Mouse (Mus musculus) cerebellum, postnatal 14 days (tissue): ENCODE measurements around the gene Ccdc142.

Experiments
- DNase-seq, 2 experiments: peaks; one replicate each; pipeline ENCODE4 v3.0.0; 2021; ENCODE audit warnings: mixed read lengths in 2 of 2

Gene Ccdc142

GRCm38 (mm10) chr6:83101316-83101687, at the start of gene Ccdc142, which contains the start of gene Gm42688:
Ccdc142 (plus strand) TSS chr6:83101601.
Gm42688 (plus strand) TSS chr6:83101617.
- peak; percentile 92 for DNase-seq

- peak; percentile 40 to 55 for DNase-seq
Measured at GRCm38 (mm10) chr6:83053136-83053960, 48.1 kb upstream of the Ccdc142 start.

GRCm38 (mm10) chr6:83054074-83054851, 47.1 kb upstream of the Ccdc142 start, which contains the start of gene Aup1:
Aup1 (plus strand) TSS chr6:83054521.
- peak; percentile 96 to 97 for DNase-seq

- peak in 1 of 2 experiments; percentile 62 for DNase-seq
Measured at GRCm38 (mm10) chr6:83054871-83055431, 46.5 kb upstream of the Ccdc142 start, which contains the start of gene Htra2. Htra2 (minus strand) TSS chr6:83055273.

- peak in 1 of 2 experiments; percentile 19 for DNase-seq
Measured at GRCm38 (mm10) chr6:83057790-83058189, 43.6 kb upstream of the Ccdc142 start, which contains the start of gene Dqx1. Dqx1 (plus strand) TSS chr6:83057844.

- DNase-seq = no peak
Measured at GRCm38 (mm10) chr6:83058725-83059124, 42.7 kb upstream of the Ccdc142 start.

- DNase-seq = no peak
Measured at GRCm38 (mm10) chr6:83065995-83066394, 35.4 kb upstream of the Ccdc142 start.

- DNase-seq = no peak
Measured at GRCm38 (mm10) chr6:83066441-83066840, 35.0 kb upstream of the Ccdc142 start.

- no peak for DNase-seq
Measured at GRCm38 (mm10) chr6:83068221-83068620, 33.2 kb upstream of the Ccdc142 start.

- no peak for DNase-seq
Measured at GRCm38 (mm10) chr6:83068706-83069487, 32.5 kb upstream of the Ccdc142 start.

- peak; percentile 38 to 43 for DNase-seq
Measured at GRCm38 (mm10) chr6:83069488-83070246, 31.7 kb upstream of the Ccdc142 start.

GRCm38 (mm10) chr6:83070247-83070310, 31.3 kb upstream of the Ccdc142 start, which contains the start of gene Tlx2:
Tlx2 (minus strand) TSS chr6:83070293.
- no peak for DNase-seq

GRCm38 (mm10) chr6:83070311-83071219, 30.8 kb upstream of the Ccdc142 start:
- DNase-seq = peak; percentile 52 to 65

GRCm38 (mm10) chr6:83071220-83071619, 30.2 kb upstream of the Ccdc142 start:
- peak in 1 of 2 experiments; percentile 60 for DNase-seq

- DNase-seq = no peak
Measured at GRCm38 (mm10) chr6:83074979-83075378, 26.4 kb upstream of the Ccdc142 start.

GRCm38 (mm10) chr6:83077630-83078323, 23.6 kb upstream of the Ccdc142 start, which contains the start of gene Pcgf1:
Pcgf1 (plus strand) TSS chr6:83077869.
- DNase-seq = peak in 1 of 2 experiments; percentile 67

GRCm38 (mm10) chr6:83078324-83078858, 23.0 kb upstream of the Ccdc142 start:
- DNase-seq = peak; percentile 100

- no peak for DNase-seq
Measured at GRCm38 (mm10) chr6:83080210-83080609, 21.2 kb upstream of the Ccdc142 start.

GRCm38 (mm10) chr6:83083497-83083896, 17.9 kb upstream of the Ccdc142 start:
- no peak for DNase-seq

- no peak for DNase-seq
Measured at GRCm38 (mm10) chr6:83084477-83084876, 16.9 kb upstream of the Ccdc142 start.
